Mouse (Mus musculus) olfactory bulb, adult 2 months (tissue): ENCODE results near the gene Col6a6. TPM values are rescaled to one million over a fixed set of nuclear protein-coding genes. Genes with fewer than 3 reads are reported as not detected.
A peak's percentile ranks its signal among the peaks of the same experiment; 100 is the strongest.

Experiments
- H3K27ac ChIP-seq: fragments of 200-500 bp; 2 replicates; pipeline ENCODE4 v1.5.1; 2012; ENCODE audit warnings: low read depth, low read length; ENCODE audit not compliant: insufficient read depth
- H3K4me1 ChIP-seq: fragments of 200-500 bp; 2 replicates; pipeline ENCODE4 v1.6.1; 2012; ENCODE audit warnings: low read length; ENCODE audit not compliant: control insufficient read depth, insufficient read depth
- H3K4me3 ChIP-seq: fragments of 200-500 bp; 2 replicates; pipeline ENCODE4 v1.5.1; 2012; ENCODE audit warnings: mild to moderate bottlenecking, low read depth, low read length, moderate library complexity; ENCODE audit not compliant: insufficient read depth
- CTCF ChIP-seq: fragments of 200-500 bp; IDR thresholded peaks from 2 replicates; pipeline ENCODE4 v1.5.1; 2012; ENCODE audit warnings: low read depth, mild to moderate bottlenecking, low read length, moderate library complexity; ENCODE audit not compliant: insufficient read depth
- POLR2A ChIP-seq: fragments of 200-500 bp; IDR thresholded peaks from 2 replicates; pipeline ENCODE4 v1.6.1; 2012; ENCODE audit warnings: mild to moderate bottlenecking, low read depth, low read length, moderate library complexity; ENCODE audit not compliant: insufficient read depth
- WGBS: fragments of 180-500 bp; shearing (Covaris S2); methylation state at CpG from one replicate; pipeline ENCODE4 v1.1.7; 2018; 5-methylcytosine and 5-hydroxymethylcytosine counted together
- polyA plus RNA-seq: library from polyadenylated mRNA; stranded (reverse); fragments of >200 nt; gene quantifications from 2 replicates; pipeline ENCODE4 v1.2.4, GENCODE M21; 2012; ENCODE audit warnings: low replicate concordance; ENCODE audit not compliant: missing spikeins, insufficient read depth, insufficient read length

Col6a6 gene
- polyA plus RNA-seq, 1 experiment: not detected

DNA sequence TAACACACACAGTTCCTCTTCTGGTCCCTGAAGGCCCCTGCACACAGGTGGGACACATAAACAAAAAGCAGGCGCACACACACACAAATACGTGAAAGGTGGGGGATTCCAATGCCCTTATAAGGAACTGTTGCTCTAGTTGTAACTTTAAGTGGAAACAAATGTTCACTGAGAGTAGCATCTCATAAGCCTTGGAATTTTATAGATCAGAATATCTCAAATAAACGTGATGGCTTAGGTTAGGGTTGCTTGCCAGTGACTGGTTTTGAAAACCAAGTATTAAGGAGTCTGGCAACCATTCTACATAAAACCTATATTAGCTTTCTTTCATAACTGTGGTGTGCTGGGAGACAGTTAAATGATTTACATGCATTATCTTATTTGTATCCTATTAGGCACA, 64.3 kb downstream of the Col6a6 start:
- no peaks in the 10 kb centered on the region for H3K4me1 ChIP-seq
- no peak overlapping the region for H3K4me3 ChIP-seq
- 90% methylated on average over 3 of the region's 3 CpGs for WGBS
- H3K27ac ChIP-seq: no peak overlapping the region
- TF ChIP-seq POLR2A: no peak
- TF ChIP-seq CTCF: no peak

GRCm38 (mm10) chr9:105762274-105762673, 65.7 kb downstream of the Col6a6 start:
- no peaks in the 10 kb centered on the region for H3K4me1 ChIP-seq
- TF ChIP-seq CTCF (no peak), POLR2A (no peak)
- 89% methylated on average over 7 of the region's 7 CpGs for WGBS
- no peak overlapping the region for H3K27ac ChIP-seq
- no peak overlapping the region for H3K4me3 ChIP-seq

- Histone ChIP-seq H3K4me3 (no peak overlapping the region), H3K4me1 (no peaks in the 10 kb centered on the region), H3K27ac (no peak overlapping the region)
- WGBS: 77% methylated on average over 5 of the region's 5 CpGs
- TF ChIP-seq POLR2A: no peak
- no peak for TF ChIP-seq CTCF
Observed at GRCm38 (mm10) chr9:105758861-105759260, 69.1 kb downstream of the Col6a6 start.

DNA sequence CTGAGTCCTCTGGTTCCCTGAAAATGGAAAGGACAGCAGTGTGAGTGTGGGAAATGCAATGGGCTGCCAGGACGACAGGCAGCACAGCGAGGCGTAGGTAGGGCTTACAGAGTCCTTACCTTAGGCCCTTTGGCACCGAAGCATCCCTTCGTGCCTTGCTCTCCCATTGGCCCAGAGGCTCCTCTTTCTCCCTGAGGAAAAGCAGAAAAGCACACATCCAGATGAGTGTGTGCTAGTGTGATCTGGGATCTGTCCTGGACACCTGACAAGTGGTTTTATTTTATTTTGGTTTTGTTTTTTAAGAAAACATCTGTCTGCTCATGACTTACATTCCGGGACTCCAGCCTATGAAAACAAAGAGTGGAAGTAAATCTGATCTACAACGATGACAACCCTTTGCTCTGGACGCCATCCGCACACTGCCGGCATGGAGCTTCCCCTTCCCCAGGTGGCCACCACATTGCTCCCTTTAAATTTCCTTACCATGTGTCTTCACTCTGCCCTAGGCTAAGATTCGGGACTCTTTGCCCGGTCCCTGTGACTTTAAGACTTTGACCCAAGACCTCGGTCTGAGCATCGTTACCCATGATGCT, 69.7 kb downstream of the Col6a6 start:
- no peak overlapping the region for H3K27ac ChIP-seq
- no peaks in the 10 kb centered on the region for H3K4me1 ChIP-seq
- 87% methylated on average over 14 of the region's 14 CpGs for WGBS
- H3K4me3 ChIP-seq: no peak overlapping the region
- TF ChIP-seq POLR2A: no peak
- no peak for TF ChIP-seq CTCF

GRCm38 (mm10) chr9:105754256-105754655, 73.7 kb downstream of the Col6a6 start:
- peaks cover under 1% of the 10 kb centered on the region for H3K4me1 ChIP-seq
- no peak for TF ChIP-seq POLR2A
- TF ChIP-seq CTCF: no peak
- WGBS: 64% methylated on average over 1 of the region's 1 CpGs
- no peak overlapping the region for H3K4me3 ChIP-seq
- H3K27ac ChIP-seq: no peak overlapping the region

GRCm38 (mm10) chr9:105745861-105746260, 82.1 kb downstream of the Col6a6 start:
- Histone ChIP-seq H3K4me1 (peaks cover 7% of the 10 kb centered on the region), H3K27ac (peak overlapping the region; percentile 61), H3K4me3 (no peak overlapping the region)
- 78% methylated on average over 3 of the region's 3 CpGs for WGBS
- no peak for TF ChIP-seq POLR2A
- no peak for TF ChIP-seq CTCF

- no peak overlapping the region for H3K27ac ChIP-seq
- TF ChIP-seq CTCF (no peak), POLR2A (no peak)
- 90% methylated on average over 2 of the region's 2 CpGs for WGBS
- peaks cover 8% of the 10 kb centered on the region for H3K4me1 ChIP-seq
- H3K4me3 ChIP-seq: no peak overlapping the region
Observed at GRCm38 (mm10) chr9:105740413-105740812, 87.5 kb downstream of the Col6a6 start.

- no peak overlapping the region for H3K4me3 ChIP-seq
- TF ChIP-seq CTCF (no peak), POLR2A (no peak)
- 94% methylated on average over 9 of the region's 9 CpGs for WGBS
Observed at GRCm38 (mm10) chr9:105739446-105739845, 88.5 kb downstream of the Col6a6 start.

GRCm38 (mm10) chr9:105737448-105737847, 90.5 kb downstream of the Col6a6 start:
- no peak for TF ChIP-seq POLR2A
- no peak for TF ChIP-seq CTCF
- Histone ChIP-seq H3K4me3 (no peak overlapping the region), H3K27ac (no peak overlapping the region), H3K4me1 (peaks cover 5% of the 10 kb centered on the region)
- 12% methylated on average over 8 of the region's 8 CpGs for WGBS

More at GRCm38 (mm10) chr9:105739446-105739845, 88.5 kb downstream of the Col6a6 start:
- peaks cover 5% of the 10 kb centered on the region for H3K4me1 ChIP-seq
- no peak overlapping the region for H3K27ac ChIP-seq
